Mouse (Mus musculus): ENCODE data around the gene Slc5a1.
A peak's percentile ranks its signal among the peaks of the same experiment; 100 is the strongest.

Slc5a1 gene

DNA sequence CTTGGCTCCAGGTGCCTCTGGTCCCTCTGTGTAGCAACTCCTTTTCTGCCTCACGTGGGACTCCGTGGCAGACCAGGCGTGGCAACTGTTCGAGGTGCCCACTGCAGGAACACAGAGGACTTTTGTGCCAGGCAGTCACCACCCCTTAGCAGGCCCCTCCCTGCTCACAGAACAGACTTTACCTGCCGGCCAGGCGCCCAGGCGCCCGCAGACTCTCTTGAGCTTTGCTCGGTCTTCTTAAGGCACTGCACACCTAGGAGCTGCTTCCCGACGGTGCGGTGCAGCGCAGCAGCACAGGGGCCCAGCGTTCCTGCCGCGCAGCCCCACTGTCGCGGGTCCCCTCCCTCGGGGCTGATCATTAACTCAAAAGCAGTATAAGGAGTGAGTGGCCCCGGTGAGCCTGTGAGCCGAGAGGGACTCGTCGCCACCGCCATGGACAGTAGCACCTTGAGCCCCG is at the start of gene Slc5a1:
Gene Slc5a1, plus strand, starts transcription at position 195 of the 457 bp plus-strand sequence.
- no peak for DNase-seq (ENCODE audit: low spot score)

DNA sequence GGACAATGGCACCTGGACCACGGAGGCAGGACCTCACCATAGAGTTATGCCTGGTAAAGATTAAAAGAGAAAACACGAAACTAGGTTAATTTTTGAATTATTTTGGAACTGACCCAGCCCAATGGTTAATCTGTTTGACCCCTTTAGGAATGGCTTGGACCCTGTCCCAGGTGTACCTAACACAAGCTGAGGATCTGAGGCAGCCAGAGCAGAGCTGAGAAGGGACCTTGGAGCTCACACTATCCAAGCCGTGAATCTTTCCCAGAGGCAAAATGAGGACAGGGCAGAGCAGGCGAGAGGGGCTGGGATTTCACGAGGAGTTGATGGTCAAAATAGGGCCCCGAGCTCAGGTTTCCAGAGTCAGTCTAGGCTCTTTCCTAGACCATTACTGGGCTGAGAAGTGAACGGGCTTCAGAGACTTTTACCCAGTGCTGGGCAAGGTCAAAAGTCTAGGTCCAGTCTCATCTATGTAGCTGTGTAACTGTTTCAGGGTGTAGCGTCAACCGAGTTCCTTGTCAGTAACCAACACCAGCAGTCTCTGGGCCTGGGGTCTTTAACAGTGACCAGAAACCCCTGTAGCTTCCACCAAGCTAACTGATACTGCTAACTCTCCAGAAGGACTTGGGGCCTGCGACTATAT is 47.8 kb upstream of the Slc5a1 start:
- DNase-seq (ENCODE audit: low spot score): no peak

GRCm38 (mm10) chr5:33070071-33070470 is 33.9 kb upstream of the Slc5a1 start:
- no peak for DNase-seq (ENCODE audit: low spot score)

DNA sequence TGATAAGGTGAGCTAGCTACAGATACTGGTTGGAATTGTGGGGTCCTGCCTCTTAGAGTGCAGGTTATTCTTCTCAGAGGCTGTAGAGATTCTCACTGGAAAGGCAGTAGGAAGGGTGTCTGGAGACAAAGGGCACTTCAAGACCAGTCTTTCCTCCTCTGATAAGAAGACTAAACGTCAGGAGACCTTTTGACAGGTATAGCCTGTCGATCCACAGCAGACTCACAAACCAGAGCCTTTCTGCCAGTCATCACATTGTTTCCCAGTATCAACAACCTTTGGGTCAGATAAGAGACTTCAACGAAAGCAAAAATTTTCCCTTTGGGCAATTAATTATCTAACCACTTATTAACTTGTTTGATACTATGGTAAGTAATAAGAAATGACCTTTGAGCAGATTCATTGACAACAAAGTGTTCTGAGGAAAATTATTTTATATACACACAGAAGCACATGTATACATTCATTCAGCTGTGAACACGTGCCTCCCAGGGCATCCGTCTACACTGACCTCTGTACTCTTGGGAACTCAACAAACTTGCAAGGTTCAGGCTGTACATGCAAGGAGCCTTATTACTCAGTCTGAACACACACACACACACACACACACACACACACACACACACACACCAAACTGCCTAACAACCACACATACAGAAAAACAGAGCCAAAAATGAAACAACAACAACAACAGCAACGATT is 27.4 kb upstream of the Slc5a1 start:
- peak; percentile 10 for DNase-seq (ENCODE audit: low spot score)

DNA sequence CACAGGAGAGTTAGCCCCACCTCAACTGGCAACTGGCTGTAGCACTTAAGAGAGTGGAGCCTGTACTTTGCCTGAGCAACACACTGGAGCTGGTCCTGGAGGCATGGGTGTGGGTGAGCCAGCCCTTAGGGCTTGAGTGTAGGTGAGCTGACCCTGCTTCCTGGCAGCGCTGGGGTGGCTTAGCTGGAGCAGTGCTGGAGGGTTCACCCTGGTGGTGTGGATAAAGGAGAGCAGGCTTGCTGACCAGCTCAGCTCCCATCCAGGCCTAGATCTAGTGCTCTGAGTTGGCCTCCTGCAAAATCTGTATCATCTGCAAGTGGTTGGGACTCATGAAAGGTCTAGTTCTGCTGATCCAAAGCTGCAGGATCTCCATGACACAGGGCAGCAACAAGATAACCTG is 21.1 kb upstream of the Slc5a1 start:
- DNase-seq (ENCODE audit: low spot score): peak; percentile 21

GRCm38 (mm10) chr5:33084599-33084998 is 19.4 kb upstream of the Slc5a1 start:
- no peak for DNase-seq (ENCODE audit: low spot score)

DNA sequence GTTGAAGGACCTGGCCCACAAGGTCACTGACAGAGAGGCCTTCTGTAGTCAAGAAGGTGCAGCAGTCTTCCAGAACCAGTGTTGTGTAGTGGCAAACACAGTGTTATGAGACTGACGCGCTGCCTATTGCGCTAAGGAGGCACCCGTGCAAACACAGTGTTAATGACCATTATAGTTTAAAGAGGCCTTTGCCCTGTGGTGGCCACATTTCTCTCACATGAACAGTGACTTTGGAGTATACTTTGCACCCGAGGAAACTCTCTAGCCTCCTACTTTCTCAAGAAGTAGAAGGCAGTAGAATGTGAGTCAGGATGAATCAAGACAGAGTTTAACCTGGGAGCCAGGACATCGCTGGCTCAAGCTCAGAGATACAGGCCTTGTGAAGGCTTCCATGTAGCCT is 12.7 kb upstream of the Slc5a1 start:
- no peak for DNase-seq (ENCODE audit: low spot score)

DNA sequence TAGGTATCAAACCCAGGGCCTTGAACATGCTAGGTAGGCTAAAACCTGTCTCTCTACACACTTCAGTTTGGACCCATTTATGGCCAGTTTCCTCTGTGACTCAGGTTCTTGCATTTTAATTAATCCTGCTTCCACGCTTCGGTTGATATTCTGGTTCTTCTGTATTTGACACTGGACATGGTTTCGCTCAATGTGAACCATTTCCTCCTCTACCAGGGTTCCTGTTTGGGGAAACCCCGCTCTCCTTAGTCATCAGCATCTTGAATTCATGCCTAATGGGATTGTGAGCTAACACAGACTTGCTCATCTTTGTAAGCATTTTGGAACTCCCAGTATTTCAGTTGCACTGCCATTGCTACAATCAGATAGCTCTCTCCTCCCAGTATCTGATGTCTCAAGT is 8.7 kb upstream of the Slc5a1 start:
- DNase-seq (ENCODE audit: low spot score): no peak

DNA sequence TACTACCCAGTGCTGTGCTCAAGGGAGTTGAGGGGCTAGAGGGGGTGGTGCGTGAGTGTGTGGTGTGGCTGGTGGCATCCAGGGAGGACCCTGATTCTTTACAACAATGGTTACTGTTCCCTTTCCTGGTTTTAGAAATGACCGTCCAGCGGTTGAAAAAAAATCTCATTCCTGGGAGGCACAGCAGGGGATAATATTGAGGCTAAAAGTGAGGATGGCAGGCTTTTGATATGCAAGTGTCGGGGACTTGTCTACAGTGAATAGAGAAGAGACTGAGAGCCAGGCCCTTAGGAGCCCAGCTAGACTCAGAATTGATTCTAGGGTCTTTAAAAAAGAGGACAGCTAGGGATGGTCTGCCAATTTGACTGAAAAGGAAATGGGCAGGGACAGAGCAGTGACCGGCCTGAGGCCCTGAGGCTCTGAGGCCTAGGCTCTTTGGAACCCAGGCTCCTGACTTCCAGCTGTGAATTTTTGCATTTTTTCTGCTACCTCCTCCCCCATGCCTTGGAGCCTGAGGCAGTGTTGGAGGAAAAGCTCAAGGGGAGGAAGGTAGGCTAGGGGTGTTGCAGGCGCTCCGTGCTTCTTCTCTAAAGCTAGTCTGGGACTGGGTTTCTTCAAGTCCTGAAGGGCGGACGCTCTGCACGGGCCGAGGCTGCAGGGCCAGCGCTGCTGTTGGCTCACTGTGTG is 1.5 kb upstream of the Slc5a1 start:
- DNase-seq (ENCODE audit: low spot score): no peak

GRCm38 (mm10) chr5:33104876-33105275 is 857 bp downstream of the Slc5a1 start:
- no peak for DNase-seq (ENCODE audit: low spot score)

- DNase-seq (ENCODE audit: low spot score): no peak
Measured at GRCm38 (mm10) chr5:33105660-33106059, 1.6 kb downstream of the Slc5a1 start.

DNA sequence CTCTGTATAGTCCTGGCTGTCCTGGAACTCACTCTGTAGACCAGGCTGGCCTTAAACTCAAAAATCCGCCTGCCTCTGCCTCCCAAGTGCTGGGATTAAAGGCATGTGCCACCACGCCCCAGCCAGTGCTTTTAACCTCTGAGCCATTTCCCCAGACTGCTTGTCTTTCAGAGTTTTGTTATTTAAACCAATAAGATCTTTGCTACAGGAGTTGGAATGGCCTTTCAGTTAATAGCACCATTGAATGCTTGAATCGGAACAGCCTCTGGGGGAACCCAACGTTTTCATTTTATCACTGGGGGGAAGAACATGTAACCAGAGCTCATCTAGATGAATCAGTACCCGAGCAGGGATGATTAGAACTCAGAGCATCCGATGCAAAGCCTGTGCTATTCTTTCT is 3.0 kb downstream of the Slc5a1 start:
- no peak for DNase-seq (ENCODE audit: low spot score)

DNA sequence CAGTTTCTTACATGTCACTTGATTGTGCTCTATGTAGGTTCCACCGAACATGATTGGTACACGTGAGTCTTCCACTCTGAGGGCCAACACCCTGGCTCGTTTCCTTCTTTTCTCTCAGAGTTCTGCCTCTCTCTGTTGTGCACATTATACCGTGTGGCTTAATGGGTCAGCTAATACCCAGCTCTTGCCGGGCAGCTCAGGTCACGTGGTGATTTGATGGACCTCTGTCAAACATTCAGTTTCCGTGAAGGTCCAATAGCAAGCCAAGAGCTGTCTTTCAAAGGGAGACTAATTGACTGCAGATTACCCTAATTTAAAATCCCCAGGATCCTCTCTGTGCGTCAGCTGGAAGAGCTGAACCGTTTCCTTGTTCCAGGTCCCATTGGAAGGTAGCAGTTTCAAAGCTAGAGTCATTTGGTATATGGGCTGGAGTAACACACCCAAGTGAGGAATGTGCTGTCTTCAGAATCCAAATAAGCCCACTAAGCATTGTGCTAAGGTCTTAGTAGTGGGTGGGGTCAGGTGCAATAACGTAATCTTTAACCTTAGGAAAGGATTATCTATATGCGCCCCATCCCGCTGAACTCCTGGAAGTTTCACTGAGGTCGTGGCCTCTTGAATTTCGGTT is 3.9 kb downstream of the Slc5a1 start:
- no peak for DNase-seq (ENCODE audit: low spot score)

DNA sequence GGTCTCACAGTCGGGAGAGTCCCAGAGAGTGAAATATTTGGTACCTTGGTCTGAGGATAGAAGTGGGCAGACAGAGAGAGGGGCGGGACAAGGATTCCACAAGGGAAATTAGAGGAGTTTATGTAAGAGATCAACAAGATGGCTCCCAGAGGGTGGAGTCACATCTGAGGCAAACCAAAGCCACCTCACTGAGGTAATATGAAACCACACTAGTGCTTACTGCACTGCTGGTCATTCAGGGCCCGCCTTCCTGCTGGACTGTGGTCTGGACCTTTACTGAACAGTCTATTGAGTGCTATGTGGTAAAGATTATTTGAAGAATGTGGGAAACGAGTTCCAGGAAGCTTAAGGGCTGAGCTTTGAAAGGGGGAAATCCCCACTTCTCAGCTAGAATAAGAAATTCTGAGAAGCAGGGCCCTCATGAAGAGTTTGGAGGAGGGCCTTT is 17.9 kb downstream of the Slc5a1 start:
- DNase-seq (ENCODE audit: low spot score): no peak

- DNase-seq (ENCODE audit: low spot score): no peak
Measured at GRCm38 (mm10) chr5:33123658-33124057, 19.6 kb downstream of the Slc5a1 start.

DNA sequence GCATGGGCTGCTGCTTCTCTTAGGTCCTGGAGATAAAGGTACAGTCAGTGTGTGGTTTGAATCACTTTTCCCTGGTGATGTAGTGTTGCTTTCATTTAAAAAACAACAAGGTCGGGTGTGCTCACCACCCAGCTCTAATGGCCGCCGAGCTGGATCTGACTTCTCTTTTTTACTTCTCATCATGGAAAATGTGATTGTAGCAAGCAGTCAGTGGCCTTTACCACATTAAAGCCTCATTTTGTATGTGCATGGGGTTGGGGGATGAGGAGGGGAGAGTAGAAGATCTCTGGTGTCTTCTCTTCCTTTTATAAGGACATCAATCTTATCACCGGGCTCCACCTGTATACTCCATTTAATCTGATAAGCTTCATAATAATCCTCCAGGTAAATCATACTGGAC is 21.3 kb downstream of the Slc5a1 start:
- no peak for DNase-seq (ENCODE audit: low spot score)

DNA sequence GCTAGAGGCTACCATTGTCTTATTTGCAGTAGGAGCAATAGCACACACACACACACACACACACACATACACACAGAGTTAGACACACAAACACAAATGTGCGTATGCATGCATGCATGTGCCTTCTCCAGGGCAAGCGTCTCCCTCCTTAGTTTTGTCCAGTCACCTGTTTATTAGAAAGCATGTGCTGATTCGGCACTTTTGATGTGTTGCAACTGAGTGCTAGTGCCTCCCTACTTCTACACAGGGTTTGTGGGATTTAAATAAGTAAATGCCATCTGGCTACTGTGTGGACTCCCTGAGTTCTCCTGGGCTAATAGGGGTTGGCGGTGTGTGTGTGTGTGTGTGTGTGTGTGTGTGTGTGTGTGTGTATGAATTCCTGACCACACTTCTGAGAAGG is 30.1 kb downstream of the Slc5a1 start:
- DNase-seq (ENCODE audit: low spot score): no peak

- DNase-seq (ENCODE audit: low spot score): no peak
Measured at GRCm38 (mm10) chr5:33135611-33136010, 31.6 kb downstream of the Slc5a1 start.

- no peak for DNase-seq (ENCODE audit: low spot score)
Measured at GRCm38 (mm10) chr5:33142790-33143455, 38.9 kb downstream of the Slc5a1 start.

GRCm38 (mm10) chr5:33144025-33144424 is 40.0 kb downstream of the Slc5a1 start:
- no peak for DNase-seq (ENCODE audit: low spot score)

- no peak for DNase-seq (ENCODE audit: low spot score)
Measured at GRCm38 (mm10) chr5:33146837-33147236, 42.8 kb downstream of the Slc5a1 start.

DNA sequence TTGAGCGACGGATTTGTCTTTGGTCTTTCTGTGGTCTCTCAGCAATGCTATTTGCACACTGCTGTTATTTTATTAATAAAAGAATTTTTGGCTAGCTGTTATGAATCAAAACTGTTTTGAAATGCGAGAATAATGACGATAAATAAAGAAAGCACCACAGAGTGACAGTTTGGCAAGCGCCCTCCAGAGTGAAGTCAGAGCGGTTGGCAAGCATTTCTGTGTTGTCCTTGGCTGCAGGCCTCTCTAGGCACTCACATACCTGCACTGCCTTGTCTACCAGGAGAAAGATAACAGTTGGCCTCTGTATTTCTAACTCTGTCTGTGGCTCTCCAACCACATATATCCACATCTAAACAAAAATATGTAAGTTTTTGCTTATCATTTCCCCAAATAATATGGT is 43.7 kb downstream of the Slc5a1 start:
- DNase-seq (ENCODE audit: low spot score): no peak

Data from testis, postnatal 10 days (tissue).